Mouse (Mus musculus): ENCODE data around the gene 4933400A11Rik. TPM values are rescaled to one million over a fixed set of nuclear protein-coding genes. Genes with fewer than 3 reads are reported as not detected.

4933400A11Rik gene
- total and polyA plus RNA-seq, 2 experiments from 2014 or later: not detected

DNA sequence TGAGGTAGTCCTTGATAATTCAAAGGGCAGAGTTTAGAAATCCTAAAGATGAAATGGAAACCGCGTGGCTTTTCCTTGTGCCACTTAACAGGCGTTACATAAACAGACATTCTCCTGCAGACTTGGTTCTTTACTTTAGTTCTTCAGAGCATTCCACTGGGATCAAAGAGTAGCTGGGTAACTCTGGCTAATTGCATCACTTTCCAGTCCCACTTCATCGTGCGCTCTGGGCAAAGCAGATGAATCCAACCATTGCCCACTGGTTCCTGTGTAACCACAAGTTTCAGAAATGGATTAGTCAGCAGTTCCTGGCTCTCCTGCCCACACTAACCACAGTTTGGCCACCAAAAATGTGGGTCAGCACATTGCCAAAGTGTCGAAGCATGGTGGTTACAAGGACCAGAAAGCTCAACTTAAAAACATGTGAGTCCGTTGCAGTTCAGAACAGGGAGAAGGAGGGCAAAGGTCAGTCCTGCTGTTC, 15.4 kb upstream of the 4933400A11Rik start:
- ATAC-seq (ENCODE audit: low FRiP score) (no peak), DNase-seq (ENCODE audit: low spot score) (no peak)
- H3K36me3 ChIP-seq (ENCODE audit: insufficient read depth, low read length): no peaks in the 10 kb centered on the region
- no peak overlapping the region for H3K9ac ChIP-seq (replicated peaks; ENCODE audit: low read length, poor library complexity, severe bottlenecking)
- no peak overlapping the region for H3K4me3 ChIP-seq (ENCODE audit: low read depth, low read length)
- no peaks in the 10 kb centered on the region for H3K4me1 ChIP-seq (ENCODE audit: insufficient read depth, low read length)
- no peak overlapping the region for H3K27ac ChIP-seq (ENCODE audit: low read depth, low read length)
- TF ChIP-seq CTCF (IDR thresholded peaks at IDR 0.05): no peak
- H3K4me2 ChIP-seq (ENCODE audit: low read depth, low read length, poor library complexity, severe bottlenecking): no peak overlapping the region
- no peaks in the 10 kb centered on the region for H3K9me3 ChIP-seq (ENCODE audit: low read length)
- WGBS: 35% methylated on average over 7 of the region's 7 CpGs
- no peaks in the 10 kb centered on the region for H3K27me3 ChIP-seq (ENCODE audit: insufficient read depth, low read length)

- no peak for ATAC-seq (ENCODE audit: low FRiP score)
- no peak overlapping the region for H3K4me3 ChIP-seq (ENCODE audit: low read depth, low read length)
- no peak overlapping the region for H3K4me2 ChIP-seq (ENCODE audit: low read depth, low read length, poor library complexity, severe bottlenecking)
- 50% methylated on average over 4 of the region's 4 CpGs for WGBS
- no peak overlapping the region for H3K27ac ChIP-seq (ENCODE audit: low read depth, low read length)
- no peak for TF ChIP-seq CTCF (IDR thresholded peaks at IDR 0.05)
- no peaks in the 10 kb centered on the region for H3K9me3 ChIP-seq (ENCODE audit: low read length)
- no peak overlapping the region for H3K9ac ChIP-seq (replicated peaks; ENCODE audit: low read length, poor library complexity, severe bottlenecking)
- H3K36me3 ChIP-seq (ENCODE audit: insufficient read depth, low read length): no peaks in the 10 kb centered on the region
- no peaks in the 10 kb centered on the region for H3K27me3 ChIP-seq (ENCODE audit: insufficient read depth, low read length)
- no peaks in the 10 kb centered on the region for H3K4me1 ChIP-seq (ENCODE audit: insufficient read depth, low read length)
- no peak for DNase-seq (ENCODE audit: low spot score)
Observed at GRCm38 (mm10) chrX:169794421-169794820, 15.0 kb upstream of the 4933400A11Rik start.

DNA sequence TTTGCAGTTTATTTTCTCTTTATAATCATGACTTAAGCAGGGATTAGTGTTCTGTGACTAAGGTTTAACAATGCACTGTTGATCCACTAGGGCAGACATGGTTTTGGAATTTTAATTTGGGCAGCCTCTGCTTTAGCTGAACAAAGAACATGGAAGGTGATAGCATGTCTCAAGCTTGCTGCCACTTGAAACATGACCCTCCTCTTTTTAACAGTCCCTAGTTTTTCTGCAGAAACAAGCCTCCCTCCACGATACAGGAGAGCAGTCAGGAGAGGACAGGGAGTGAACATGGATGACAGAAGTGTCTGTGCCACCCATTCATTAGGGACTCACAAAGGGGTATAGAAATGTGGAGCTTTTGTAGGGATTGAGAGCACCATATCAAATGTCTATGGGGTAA, 13.4 kb upstream of the 4933400A11Rik start:
- TF ChIP-seq CTCF (IDR thresholded peaks at IDR 0.05): no peak
- DNase-seq (ENCODE audit: low spot score) (no peak), ATAC-seq (ENCODE audit: low FRiP score) (no peak)
- H3K27ac ChIP-seq (ENCODE audit: low read depth, low read length): no peak overlapping the region
- H3K4me3 ChIP-seq (ENCODE audit: low read depth, low read length): no peak overlapping the region
- no peaks in the 10 kb centered on the region for H3K4me1 ChIP-seq (ENCODE audit: insufficient read depth, low read length)
- no peaks in the 10 kb centered on the region for H3K27me3 ChIP-seq (ENCODE audit: insufficient read depth, low read length)
- 27% methylated on average over 1 of the region's 1 CpGs for WGBS
- no peak overlapping the region for H3K4me2 ChIP-seq (ENCODE audit: low read depth, low read length, poor library complexity, severe bottlenecking)
- no peaks in the 10 kb centered on the region for H3K36me3 ChIP-seq (ENCODE audit: insufficient read depth, low read length)
- no peaks in the 10 kb centered on the region for H3K9me3 ChIP-seq (ENCODE audit: low read length)
- no peak overlapping the region for H3K9ac ChIP-seq (replicated peaks; ENCODE audit: low read length, poor library complexity, severe bottlenecking)

DNA sequence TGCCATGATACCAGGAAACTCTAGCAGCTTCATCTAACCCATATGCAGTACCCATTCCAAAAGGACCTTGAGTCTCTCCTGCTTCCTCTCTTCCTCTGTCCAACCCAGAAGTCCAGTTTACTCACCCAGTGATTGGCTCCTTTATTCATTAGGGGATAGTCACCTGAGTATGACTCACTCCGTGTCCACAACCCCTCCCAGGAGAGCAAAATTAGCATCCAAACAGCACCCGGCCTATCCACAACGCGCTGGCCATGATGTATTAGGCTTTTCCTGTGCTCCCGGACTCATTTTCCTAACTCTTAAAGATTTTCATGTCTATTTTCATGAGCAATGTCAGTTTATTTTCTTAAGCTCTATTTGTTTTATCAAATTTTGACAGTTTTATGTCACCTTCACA, 10.3 kb upstream of the 4933400A11Rik start:
- Histone ChIP-seq H3K4me1 (ENCODE audit: insufficient read depth, low read length) (no peaks in the 10 kb centered on the region), H3K4me2 (ENCODE audit: low read depth, low read length, poor library complexity, severe bottlenecking) (no peak overlapping the region), H3K27me3 (ENCODE audit: insufficient read depth, low read length) (no peaks in the 10 kb centered on the region), H3K27ac (ENCODE audit: low read depth, low read length) (no peak overlapping the region), H3K9ac (replicated peaks; ENCODE audit: low read length, poor library complexity, severe bottlenecking) (no peak overlapping the region), H3K9me3 (ENCODE audit: low read length) (no peaks in the 10 kb centered on the region), H3K4me3 (ENCODE audit: low read depth, low read length) (no peak overlapping the region), H3K36me3 (ENCODE audit: insufficient read depth, low read length) (no peaks in the 10 kb centered on the region)
- DNase-seq (ENCODE audit: low spot score): no peak
- TF ChIP-seq CTCF (IDR thresholded peaks at IDR 0.05): no peak
- 78% methylated on average over 5 of the region's 5 CpGs for WGBS
- ATAC-seq (ENCODE audit: low FRiP score): no peak

GRCm38 (mm10) chrX:169758001-169758400, 21.4 kb downstream of the 4933400A11Rik start:
- Histone ChIP-seq H3K27me3 (ENCODE audit: insufficient read depth, low read length) (no peaks in the 10 kb centered on the region), H3K9me3 (ENCODE audit: low read length) (no peaks in the 10 kb centered on the region), H3K4me2 (ENCODE audit: low read depth, low read length, poor library complexity, severe bottlenecking) (no peak overlapping the region), H3K4me1 (ENCODE audit: insufficient read depth, low read length) (no peaks in the 10 kb centered on the region), H3K36me3 (ENCODE audit: insufficient read depth, low read length) (no peaks in the 10 kb centered on the region), H3K9ac (replicated peaks; ENCODE audit: low read length, poor library complexity, severe bottlenecking) (no peak overlapping the region), H3K4me3 (ENCODE audit: low read depth, low read length) (no peak overlapping the region), H3K27ac (ENCODE audit: low read depth, low read length) (no peak overlapping the region)
- no peak for TF ChIP-seq CTCF (IDR thresholded peaks at IDR 0.05)
- ATAC-seq (ENCODE audit: low FRiP score) (no peak), DNase-seq (ENCODE audit: low spot score) (no peak)
- WGBS: 84% methylated on average over 3 of the region's 3 CpGs

DNA sequence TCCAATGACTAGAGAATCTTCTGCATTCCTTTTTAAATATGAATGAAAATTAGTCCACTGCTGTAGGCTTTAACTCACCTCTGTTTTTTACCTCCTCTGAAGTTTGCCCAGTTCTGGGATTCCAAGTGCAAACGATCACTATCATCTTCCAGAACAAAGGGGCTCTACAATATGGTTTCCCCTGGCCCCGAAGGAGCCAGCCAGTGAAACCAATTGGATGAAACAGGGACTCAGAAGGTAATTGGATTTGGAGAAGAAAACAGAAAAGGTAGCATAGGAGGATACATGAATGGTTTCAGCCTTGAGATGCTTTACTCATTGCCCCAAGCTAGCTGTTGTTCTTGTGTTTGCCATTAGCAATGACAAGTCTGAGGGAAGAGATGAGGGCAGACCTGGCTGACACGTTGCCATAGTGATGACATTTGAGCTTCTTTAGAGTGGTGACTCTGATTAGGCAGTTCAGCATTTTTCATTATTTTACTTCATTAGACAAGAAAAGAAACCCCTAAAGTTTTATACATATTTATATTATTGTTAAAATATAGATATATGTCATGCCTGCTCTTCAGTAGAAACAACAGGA, 44.0 kb downstream of the 4933400A11Rik start:
- H3K27ac ChIP-seq (ENCODE audit: low read depth, low read length): no peak overlapping the region
- no peaks in the 10 kb centered on the region for H3K36me3 ChIP-seq (ENCODE audit: insufficient read depth, low read length)
- H3K4me2 ChIP-seq (ENCODE audit: low read depth, low read length, poor library complexity, severe bottlenecking): no peak overlapping the region
- no peak overlapping the region for H3K4me3 ChIP-seq (ENCODE audit: low read depth, low read length)
- H3K9ac ChIP-seq (replicated peaks; ENCODE audit: low read length, poor library complexity, severe bottlenecking): no peak overlapping the region
- H3K27me3 ChIP-seq (ENCODE audit: insufficient read depth, low read length): no peaks in the 10 kb centered on the region; the same call in 1 of the 2 replicates
- no peak for ATAC-seq (ENCODE audit: low FRiP score)
- no peak for TF ChIP-seq CTCF (IDR thresholded peaks at IDR 0.05)
- no peaks in the 10 kb centered on the region for H3K9me3 ChIP-seq (ENCODE audit: low read length)
- 37% methylated on average over 3 of the region's 3 CpGs for WGBS
- no peaks in the 10 kb centered on the region for H3K4me1 ChIP-seq (ENCODE audit: insufficient read depth, low read length)
- peak; percentile 3 for DNase-seq (ENCODE audit: low spot score)

Other genes with a start within 250 kb of the 4933400A11Rik start
- gene Mid1, start 94.4 kb downstream of the 4933400A11Rik start, total RNA-seq (2014; rRNA removed): 7.8 and 9.6 TPM in 2 replicates
- gene Mid1, start 94.4 kb downstream of the 4933400A11Rik start, polyA plus RNA-seq (2015; fragmentation: Nextera tagmentation; extraction: Ambion mirVana): 3.1 and 3.3 TPM in 2 replicates
- gene Gm21887, start 230.0 kb upstream of the 4933400A11Rik start, total RNA-seq (2014; rRNA removed): 34.6 and 51.3 TPM in 2 replicates
- gene Gm21887, start 230.0 kb upstream of the 4933400A11Rik start, polyA plus RNA-seq (2015; fragmentation: Nextera tagmentation; extraction: Ambion mirVana): 193 and 201 TPM in 2 replicates